Mouse (Mus musculus): ENCODE measurements around the gene Gm49405. TPM values are rescaled to one million over a fixed set of nuclear protein-coding genes. Genes with fewer than 3 reads are reported as not detected.
"Not testable (repeated sequence)": the region's sequence is repeated elsewhere in the genome, so short reads cannot be mapped to it uniquely, and the experiment has no call there.

Gm49405 gene
- polyA plus RNA-seq (2014; fragmentation: Nextera tagmentation; extraction: Ambion mirVana) = 2.5 and 2.7 TPM in 2 replicates

- Histone ChIP-seq H3K36me3 (ENCODE audit: control insufficient read depth, insufficient read depth, low read length) (no peaks in the 10 kb centered on the region), H3K9me3 (ENCODE audit: control insufficient read depth, low read length) (no peaks in the 10 kb centered on the region), H3K4me2 (replicated peaks; ENCODE audit: low read depth, low read length) (peak within 1 kb of the TSS; percentile 92), H3K4me1 (ENCODE audit: control insufficient read depth, insufficient read depth, low read length) (peaks cover 32% of the 10 kb centered on the region), H3K27ac (ENCODE audit: low read depth, low read length) (peak within 1 kb of the TSS; percentile 93), H3K9ac (ENCODE audit: low read depth, low read length) (peak within 1 kb of the TSS; percentile 85), H3K4me3 (ENCODE audit: low read length) (peak within 1 kb of the TSS; percentile 76), H3K27me3 (ENCODE audit: control insufficient read depth, insufficient read depth, low read length) (no peaks in the 10 kb centered on the region)
- ATAC-seq (ENCODE audit: low FRiP score, low TSS enrichment) = peak; percentile 91
- 0% methylated on average over 64 of the region's 64 CpGs for WGBS
These were observed at the start of gene Gm49405, which contains the start of gene Nudt8 for GRCm38 (mm10) chr19:4000119-4000900. Gm49405 (plus strand) TSS chr19:4000626. Nudt8 (plus strand) TSS chr19:4000580.

GRCm38 (mm10) chr19:3951461-3951860 is 49.0 kb upstream of the Gm49405 start:
- Histone ChIP-seq H3K27me3 (ENCODE audit: control insufficient read depth, insufficient read depth, low read length) (no peaks in the 10 kb centered on the region), H3K9ac (ENCODE audit: low read depth, low read length) (no peak overlapping the region), H3K36me3 (ENCODE audit: control insufficient read depth, insufficient read depth, low read length) (no peaks in the 10 kb centered on the region), H3K4me1 (ENCODE audit: control insufficient read depth, insufficient read depth, low read length) (no peaks in the 10 kb centered on the region), H3K27ac (ENCODE audit: low read depth, low read length) (no peak overlapping the region), H3K4me3 (ENCODE audit: low read length) (no peak overlapping the region), H3K9me3 (ENCODE audit: control insufficient read depth, low read length) (no peaks in the 10 kb centered on the region), H3K4me2 (replicated peaks; ENCODE audit: low read depth, low read length) (no peak overlapping the region)
- no peak for ATAC-seq (ENCODE audit: low FRiP score, low TSS enrichment)

DNA sequence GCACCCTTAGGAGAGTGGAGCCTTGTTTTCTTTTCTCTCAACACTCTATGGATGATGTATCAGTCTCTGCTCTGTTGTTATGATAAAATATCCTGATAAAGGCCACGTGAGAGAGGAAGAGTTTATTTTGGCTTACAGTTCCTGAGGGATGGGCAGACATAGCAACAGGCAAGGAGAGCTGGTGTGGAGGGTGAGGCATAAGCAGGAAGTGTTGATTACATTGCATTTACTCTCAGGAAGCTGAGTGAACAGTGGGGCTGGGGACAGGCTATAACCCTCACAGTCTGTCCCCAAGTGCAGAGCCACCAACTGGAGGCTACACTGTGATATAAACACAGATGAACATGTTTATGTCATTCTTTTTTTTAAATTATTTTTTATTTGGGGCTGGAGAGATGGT is 48.3 kb upstream of the Gm49405 start:
- 46% methylated on average over 1 of the region's 1 CpGs for WGBS
- Histone ChIP-seq H3K9ac (ENCODE audit: low read depth, low read length) (no peak overlapping the region), H3K36me3 (ENCODE audit: control insufficient read depth, insufficient read depth, low read length) (no peaks in the 10 kb centered on the region), H3K27ac (ENCODE audit: low read depth, low read length) (no peak overlapping the region), H3K27me3 (ENCODE audit: control insufficient read depth, insufficient read depth, low read length) (no peaks in the 10 kb centered on the region), H3K4me3 (ENCODE audit: low read length) (no peak overlapping the region), H3K9me3 (ENCODE audit: control insufficient read depth, low read length) (no peaks in the 10 kb centered on the region), H3K4me1 (ENCODE audit: control insufficient read depth, insufficient read depth, low read length) (no peaks in the 10 kb centered on the region), H3K4me2 (replicated peaks; ENCODE audit: low read depth, low read length) (no peak overlapping the region)
- no peak for ATAC-seq (ENCODE audit: low FRiP score, low TSS enrichment)

- ATAC-seq (ENCODE audit: low FRiP score, low TSS enrichment) = no peak
- H3K9ac ChIP-seq (ENCODE audit: low read depth, low read length) = no peak overlapping the region
- no peak overlapping the region for H3K4me3 ChIP-seq (ENCODE audit: low read length)
- H3K36me3 ChIP-seq (ENCODE audit: control insufficient read depth, insufficient read depth, low read length) = no peaks in the 10 kb centered on the region
- H3K9me3 ChIP-seq (ENCODE audit: control insufficient read depth, low read length) = no peaks in the 10 kb centered on the region
- H3K27me3 ChIP-seq (ENCODE audit: control insufficient read depth, insufficient read depth, low read length) = no peaks in the 10 kb centered on the region
- WGBS = 61% methylated on average over 3 of the region's 3 CpGs
- H3K4me2 ChIP-seq (replicated peaks; ENCODE audit: low read depth, low read length) = no peak overlapping the region
- H3K27ac ChIP-seq (ENCODE audit: low read depth, low read length) = no peak overlapping the region
- no peaks in the 10 kb centered on the region for H3K4me1 ChIP-seq (ENCODE audit: control insufficient read depth, insufficient read depth, low read length)
These were observed 45.4 kb upstream of the Gm49405 start for GRCm38 (mm10) chr19:3955033-3955432.

- no peaks in the 10 kb centered on the region for H3K9me3 ChIP-seq (ENCODE audit: control insufficient read depth, low read length)
- no peaks in the 10 kb centered on the region for H3K4me1 ChIP-seq (ENCODE audit: control insufficient read depth, insufficient read depth, low read length)
- no peak overlapping the region for H3K4me2 ChIP-seq (replicated peaks; ENCODE audit: low read depth, low read length)
- no peak overlapping the region for H3K27ac ChIP-seq (ENCODE audit: low read depth, low read length)
- 37% methylated on average over 4 of the region's 4 CpGs for WGBS
- no peaks in the 10 kb centered on the region for H3K27me3 ChIP-seq (ENCODE audit: control insufficient read depth, insufficient read depth, low read length)
- ATAC-seq (ENCODE audit: low FRiP score, low TSS enrichment) = no peak
- no peak overlapping the region for H3K4me3 ChIP-seq (ENCODE audit: low read length)
- H3K9ac ChIP-seq (ENCODE audit: low read depth, low read length) = no peak overlapping the region
- no peaks in the 10 kb centered on the region for H3K36me3 ChIP-seq (ENCODE audit: control insufficient read depth, insufficient read depth, low read length)
These were observed 44.6 kb upstream of the Gm49405 start for GRCm38 (mm10) chr19:3955804-3956203.

DNA sequence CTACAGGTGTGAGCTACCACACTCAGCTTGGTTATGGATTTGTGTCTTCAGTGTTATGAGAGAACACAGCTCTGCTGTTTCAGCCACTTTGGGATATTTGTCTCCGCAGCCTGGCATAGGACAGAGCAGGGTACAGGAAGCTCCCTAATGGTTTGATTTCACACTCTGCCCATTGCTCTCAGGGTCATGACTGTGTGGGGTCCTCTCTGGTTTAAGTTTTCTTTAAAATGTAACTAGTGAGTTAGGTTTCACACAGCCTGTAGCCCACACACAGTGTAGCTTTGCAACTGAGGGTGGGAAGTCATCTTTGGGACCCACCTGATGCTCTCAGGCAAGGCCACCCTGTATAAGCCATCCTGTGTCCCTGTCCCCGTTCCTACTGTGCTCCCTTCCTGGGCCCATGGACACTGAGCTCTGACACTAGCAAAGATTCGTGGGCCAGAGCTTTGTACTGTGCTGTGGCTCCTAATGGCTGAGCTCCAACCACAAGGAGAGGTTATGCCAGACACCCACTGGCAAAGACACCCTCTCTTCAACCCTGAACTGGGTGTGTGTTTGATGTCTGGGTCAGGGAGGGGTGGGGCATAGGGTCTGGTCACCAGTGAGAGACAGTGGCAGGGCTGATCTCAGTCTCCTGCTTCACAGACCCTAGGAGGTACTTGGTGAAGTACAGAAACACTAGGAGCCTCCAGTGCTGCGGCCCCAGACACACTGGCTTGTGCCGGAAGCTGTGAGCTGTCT is 43.0 kb upstream of the Gm49405 start:
- not testable (repeated sequence) for ATAC-seq (ENCODE audit: low FRiP score, low TSS enrichment); H3K4me3 ChIP-seq (ENCODE audit: low read length); H3K9ac ChIP-seq (ENCODE audit: low read depth, low read length); H3K36me3 ChIP-seq (ENCODE audit: control insufficient read depth, insufficient read depth, low read length); H3K27ac ChIP-seq (ENCODE audit: low read depth, low read length); H3K27me3 ChIP-seq (ENCODE audit: control insufficient read depth, insufficient read depth, low read length); H3K4me1 ChIP-seq (ENCODE audit: control insufficient read depth, insufficient read depth, low read length); H3K4me2 ChIP-seq (replicated peaks; ENCODE audit: low read depth, low read length); H3K9me3 ChIP-seq (ENCODE audit: control insufficient read depth, low read length)
- WGBS = 72% methylated on average over 5 of the region's 5 CpGs

GRCm38 (mm10) chr19:3958470-3958869 is 42.0 kb upstream of the Gm49405 start, which contains the start of gene Aldh3b3:
Aldh3b3 (plus strand) TSS chr19:3958645.
- Histone ChIP-seq H3K4me1 (ENCODE audit: control insufficient read depth, insufficient read depth, low read length) (no peaks in the 10 kb centered on the region), H3K9ac (ENCODE audit: low read depth, low read length) (no peak within 1 kb of the TSS), H3K27me3 (ENCODE audit: control insufficient read depth, insufficient read depth, low read length) (no peaks in the 10 kb centered on the region), H3K4me3 (ENCODE audit: low read length) (no peak within 1 kb of the TSS), H3K9me3 (ENCODE audit: control insufficient read depth, low read length) (no peaks in the 10 kb centered on the region), H3K4me2 (replicated peaks; ENCODE audit: low read depth, low read length) (no peak within 1 kb of the TSS), H3K27ac (ENCODE audit: low read depth, low read length) (no peak within 1 kb of the TSS), H3K36me3 (ENCODE audit: control insufficient read depth, insufficient read depth, low read length) (no peaks in the 10 kb centered on the region)
- no peak for ATAC-seq (ENCODE audit: low FRiP score, low TSS enrichment)
- WGBS = 74% methylated on average over 4 of the region's 4 CpGs

DNA sequence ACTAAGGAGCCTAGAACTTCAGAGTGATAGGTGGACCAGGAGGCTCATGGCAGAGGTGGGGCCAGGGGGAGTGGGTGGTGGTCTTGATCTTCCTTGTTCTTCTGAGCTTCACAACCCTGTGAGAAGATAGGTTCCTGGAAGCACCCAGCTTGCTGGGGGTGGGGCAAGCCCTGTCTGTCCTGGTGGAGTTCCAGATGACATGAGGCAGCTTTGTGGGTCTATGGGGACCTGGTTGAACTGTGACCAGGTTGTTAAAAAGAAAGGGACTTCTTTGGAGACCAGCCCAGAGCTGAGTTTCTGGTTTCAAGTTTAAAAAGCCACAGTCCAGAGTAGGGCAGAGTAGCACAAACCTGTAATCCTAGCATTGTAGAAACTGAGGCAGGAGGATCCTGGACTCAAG is 41.4 kb upstream of the Gm49405 start:
- no peak overlapping the region for H3K4me2 ChIP-seq (replicated peaks; ENCODE audit: low read depth, low read length)
- no peak overlapping the region for H3K9ac ChIP-seq (ENCODE audit: low read depth, low read length)
- no peak for ATAC-seq (ENCODE audit: low FRiP score, low TSS enrichment)
- H3K36me3 ChIP-seq (ENCODE audit: control insufficient read depth, insufficient read depth, low read length) = no peaks in the 10 kb centered on the region
- H3K4me1 ChIP-seq (ENCODE audit: control insufficient read depth, insufficient read depth, low read length) = no peaks in the 10 kb centered on the region
- H3K4me3 ChIP-seq (ENCODE audit: low read length) = no peak overlapping the region
- H3K27ac ChIP-seq (ENCODE audit: low read depth, low read length) = no peak overlapping the region
- H3K27me3 ChIP-seq (ENCODE audit: control insufficient read depth, insufficient read depth, low read length) = no peaks in the 10 kb centered on the region
- no peaks in the 10 kb centered on the region for H3K9me3 ChIP-seq (ENCODE audit: control insufficient read depth, low read length)

GRCm38 (mm10) chr19:3960211-3960610 is 40.2 kb upstream of the Gm49405 start:
- no peak overlapping the region for H3K4me2 ChIP-seq (replicated peaks; ENCODE audit: low read depth, low read length)
- H3K36me3 ChIP-seq (ENCODE audit: control insufficient read depth, insufficient read depth, low read length) = no peaks in the 10 kb centered on the region
- no peaks in the 10 kb centered on the region for H3K9me3 ChIP-seq (ENCODE audit: control insufficient read depth, low read length)
- ATAC-seq (ENCODE audit: low FRiP score, low TSS enrichment) = no peak
- no peaks in the 10 kb centered on the region for H3K4me1 ChIP-seq (ENCODE audit: control insufficient read depth, insufficient read depth, low read length)
- no peak overlapping the region for H3K4me3 ChIP-seq (ENCODE audit: low read length)
- no peak overlapping the region for H3K9ac ChIP-seq (ENCODE audit: low read depth, low read length)
- no peak overlapping the region for H3K27ac ChIP-seq (ENCODE audit: low read depth, low read length)
- no peaks in the 10 kb centered on the region for H3K27me3 ChIP-seq (ENCODE audit: control insufficient read depth, insufficient read depth, low read length)
- 86% methylated on average over 5 of the region's 5 CpGs for WGBS
